Mouse (Mus musculus): ENCODE measurements around the gene Cct2. TPM values are rescaled to one million over a fixed set of nuclear protein-coding genes. Genes with fewer than 3 reads are reported as not detected.

Gene Cct2
- polyA plus RNA-seq (2012; rRNA removed): 75.6 and 106 TPM in 2 replicates

GRCm38 (mm10) chr10:117063254-117064021 is at the start of gene Cct2:
Gene Cct2, minus strand, starts transcription at chr10:117063814.

DNA sequence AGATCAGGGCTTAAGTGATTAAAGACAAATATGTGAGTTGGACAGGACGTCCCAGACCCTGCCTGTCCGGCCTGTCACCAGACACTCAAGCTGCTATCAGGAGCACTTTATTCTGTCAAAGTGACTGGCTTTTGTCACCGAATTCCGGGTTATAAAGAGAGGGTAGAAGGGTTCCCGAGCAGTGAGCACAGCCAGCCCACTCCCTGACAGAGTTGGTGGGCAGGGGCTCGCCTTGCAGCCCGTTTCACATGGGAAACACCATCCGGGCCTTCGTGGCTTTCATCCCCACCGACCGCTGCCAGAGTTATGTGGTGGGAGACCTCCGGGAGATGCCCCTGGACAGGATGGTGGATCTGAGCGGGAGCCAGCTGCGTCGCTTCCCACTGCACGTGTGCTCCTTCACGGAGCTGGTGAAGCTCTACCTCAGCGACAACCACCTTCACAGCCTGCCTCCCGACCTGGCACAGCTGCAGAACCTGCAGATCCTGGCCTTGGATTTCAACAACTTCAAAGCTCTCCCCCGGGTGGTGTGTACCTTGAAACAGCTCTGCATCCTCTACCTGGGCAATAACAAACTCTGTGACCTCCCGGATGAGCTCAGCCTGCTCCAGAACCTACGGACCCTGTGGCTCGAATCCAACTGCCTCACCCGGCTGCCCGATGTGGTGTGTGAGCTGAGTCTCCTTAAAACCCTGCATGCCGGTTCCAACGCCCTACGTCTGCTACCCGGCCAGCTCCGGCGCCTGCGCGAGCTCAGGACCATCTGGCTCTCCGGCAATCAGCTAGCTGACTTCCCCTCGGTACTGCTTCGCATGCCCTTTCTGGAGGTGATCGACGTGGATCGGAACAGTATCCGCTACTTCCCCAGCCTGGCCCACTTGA is 18.2 kb downstream of the Cct2 start, which contains the start of gene Lrrc10:
Gene Lrrc10, plus strand, starts transcription at position 167 of the 882 bp plus-strand sequence.

Other genes with a start within 250 kb of the Cct2 start
- gene Myrfl, start 166.9 kb downstream of the Cct2 start, polyA plus RNA-seq (2012; rRNA removed): not detected in 2 replicates
- 70.2 and 170 TPM in 2 replicates for gene Rab3ip, start 113.0 kb downstream of the Cct2 start, polyA plus RNA-seq (2012; rRNA removed)
- gene Gm10271, start 91.2 kb downstream of the Cct2 start, polyA plus RNA-seq (2012; rRNA removed): not detected in 2 replicates
- 0.09 TPM in 1 of 2 replicates, not detected in the other for gene Best3, start 77.5 kb downstream of the Cct2 start, polyA plus RNA-seq (2012; rRNA removed)
- gene Lrrc10, start 18.5 kb downstream of the Cct2 start, polyA plus RNA-seq (2012; rRNA removed): not detected in 2 replicates
- 15.6 and 17.2 TPM in 2 replicates for gene Frs2, start 84.7 kb upstream of the Cct2 start, polyA plus RNA-seq (2012; rRNA removed)
- gene Yeats4, start 160.7 kb upstream of the Cct2 start, polyA plus RNA-seq (2012; rRNA removed): 25.7 and 26.1 TPM in 2 replicates
- gene 9530003J23Rik, start 174.9 kb upstream of the Cct2 start, polyA plus RNA-seq (2012; rRNA removed): not detected in 2 replicates
- 134 and 220 TPM in 2 replicates for gene Lyz2, start 218.5 kb upstream of the Cct2 start, polyA plus RNA-seq (2012; rRNA removed)
- gene Lyz1, start 229.1 kb upstream of the Cct2 start, polyA plus RNA-seq (2012; rRNA removed): 1.5 and 3.1 TPM in 2 replicates